Mouse (Mus musculus) heart, postnatal 0 days (tissue): ENCODE results near the gene Arhgap33. TPM values are rescaled to one million over a fixed set of nuclear protein-coding genes. Genes with fewer than 3 reads are reported as not detected.

Experiments used
- ATAC-seq: fragments of 200-750 bp; cut with Nextera tagmentation; 2 replicates; pipeline ENCODE4 v1.8.0; 2017; ENCODE audit warnings: low read depth, moderate number of reproducible peaks, moderate library complexity; ENCODE audit not compliant: insufficient read depth
- DNase-seq: peaks from one replicate; pipeline ENCODE4 v3.0.0-alpha.2; 2016; ENCODE audit warnings: low spot score
- H3K27ac ChIP-seq: fragments of 300-500 bp; sonication (generic); 2 replicates; pipeline ENCODE4 v1.5.1; 2014; ENCODE audit warnings: low read depth, mild to moderate bottlenecking
- H3K27me3 ChIP-seq: fragments of 300-500 bp; sonication (generic); 2 replicates; pipeline ENCODE4 v1.6.1; 2014; ENCODE audit warnings: low read length, mixed read lengths; ENCODE audit not compliant: control insufficient read depth, insufficient read depth
- H3K36me3 ChIP-seq: fragments of 300-500 bp; sonication (generic); replicated peaks from 2 replicates; pipeline ENCODE4 v1.6.1; 2014; ENCODE audit warnings: low read length, mixed read lengths; ENCODE audit not compliant: control insufficient read depth, insufficient read depth
- H3K4me1 ChIP-seq: fragments of 300-500 bp; sonication (generic); 2 replicates; pipeline ENCODE4 v1.6.1; 2014; ENCODE audit warnings: antibody characterized with exemption; ENCODE audit not compliant: control insufficient read depth, insufficient read depth
- H3K4me2 ChIP-seq: fragments of 300-500 bp; sonication (generic); 2 replicates; pipeline ENCODE4 v1.6.1; 2014; ENCODE audit warnings: low read depth, mild to moderate bottlenecking, low read length, moderate library complexity
- H3K4me3 ChIP-seq: fragments of 300-500 bp; sonication (generic); 2 replicates; pipeline ENCODE4 v1.5.1; 2014; ENCODE audit warnings: low read depth, low read length
- H3K9ac ChIP-seq: fragments of 300-500 bp; sonication (generic); replicated peaks from 2 replicates; pipeline ENCODE4 v1.6.1; 2014; ENCODE audit warnings: low read depth, low read length, mixed read lengths
- H3K9me3 ChIP-seq: fragments of 300-500 bp; sonication (generic); replicated peaks from 2 replicates; pipeline ENCODE4 v1.6.1; 2016; ENCODE audit warnings: low read length; ENCODE audit not compliant: control insufficient read depth
- CTCF ChIP-seq: IDR thresholded peaks from 2 replicates; pipeline ENCODE4 v1.5.1; 2016; ENCODE audit warnings: antibody characterized with exemption, control low read depth, low read depth
- EP300 ChIP-seq: IDR thresholded peaks from 2 replicates; pipeline ENCODE4 v1.6.1; 2016; ENCODE audit warnings: antibody characterized with exemption, low read depth
- WGBS: fragments of 180-500 bp; shearing (Covaris S2); extraction: QIAGEN DNeasy Blood & Tissue Kit; methylation state at CpG from one replicate; pipeline ENCODE4 v1.1.7; 2014; 5-methylcytosine and 5-hydroxymethylcytosine counted together
- polyA plus RNA-seq: library from polyadenylated mRNA; unstranded; fragments of >200 nt; fragmentation: Nextera tagmentation; extraction: Ambion mirVana; gene quantifications from 2 replicates; pipeline ENCODE4 v1.2.1, GENCODE M21; 2015
- total RNA-seq: library from RNA; depleted of rRNA; stranded (reverse); fragments of >200 nt; gene quantifications from 2 replicates; pipeline ENCODE4 v1.2.3, GENCODE M21; 2014; ENCODE audit warnings: low replicate concordance; rRNA removed

The Arhgap33 gene
- total RNA-seq = 0.31 and 4.3 TPM in 2 replicates
- polyA plus RNA-seq = 0.80 and 1.0 TPM in 2 replicates

DNA sequence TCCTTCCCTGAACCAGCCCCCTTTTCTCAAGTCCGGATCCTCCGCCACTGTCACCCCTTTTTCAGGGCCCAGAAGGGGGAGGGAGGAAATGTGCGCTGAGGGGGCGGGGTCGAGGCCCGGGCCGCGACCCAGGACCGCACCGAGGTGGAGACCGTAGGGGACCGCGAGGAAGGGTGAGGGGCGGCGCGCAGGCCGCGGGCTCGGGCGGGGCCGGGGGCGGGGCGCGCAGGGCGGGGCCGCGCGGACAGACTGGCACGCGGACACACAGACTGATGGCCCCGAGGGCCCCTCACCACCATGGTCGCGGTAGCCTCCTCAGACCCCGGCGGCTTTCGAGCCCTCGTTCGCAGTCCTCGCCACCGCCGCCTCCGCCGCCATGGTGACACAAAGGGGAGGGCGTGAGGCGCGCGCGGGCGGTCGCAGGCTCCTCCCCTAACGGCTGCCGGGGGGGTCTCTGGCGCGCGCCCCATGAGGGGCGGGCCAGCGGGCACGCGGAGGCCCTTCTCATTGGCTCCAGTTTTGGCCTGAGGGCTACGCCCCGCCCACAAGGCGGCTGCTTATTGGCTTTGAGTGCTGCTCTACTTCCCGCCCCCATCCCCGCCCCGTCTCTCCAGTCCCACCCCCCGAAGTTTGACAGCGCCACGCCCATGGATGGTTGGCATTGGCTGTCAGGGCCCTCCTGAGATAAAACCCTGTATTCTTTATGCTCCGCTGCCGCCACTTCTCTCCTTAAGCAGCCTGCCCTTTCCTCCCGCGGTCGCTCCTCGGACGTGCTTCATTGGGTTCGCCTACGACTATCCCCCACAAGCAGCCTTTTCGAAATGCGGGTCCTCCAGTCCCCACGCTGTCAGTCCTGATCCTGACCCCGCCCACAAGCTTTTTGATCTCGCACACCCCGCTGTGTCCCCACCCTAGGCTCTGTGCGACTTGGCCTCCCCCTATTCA lies at the start of gene Arhgap33:
Gene Arhgap33, minus strand, starts transcription at position 428 of the 945 bp plus-strand sequence.
- peak; percentile 94 for DNase-seq
- TF ChIP-seq EP300 = no peak
- no peak for TF ChIP-seq CTCF
- H3K9me3 ChIP-seq = no peaks in the 10 kb centered on the region
- peak within 1 kb of the TSS; percentile 86 for H3K4me2 ChIP-seq
- H3K9ac ChIP-seq = peak within 1 kb of the TSS; percentile 60
- peaks cover 21% of the 10 kb centered on the region for H3K4me1 ChIP-seq
- WGBS = under 1% methylated on average over 68 of the region's 84 CpGs
- peak within 1 kb of the TSS; percentile 58 for H3K4me3 ChIP-seq
- H3K27ac ChIP-seq = no peak within 1 kb of the TSS
- peaks cover 16% of the 10 kb centered on the region for H3K36me3 ChIP-seq
- H3K27me3 ChIP-seq = no peaks in the 10 kb centered on the region
- ATAC-seq = peak; percentile 96

DNA sequence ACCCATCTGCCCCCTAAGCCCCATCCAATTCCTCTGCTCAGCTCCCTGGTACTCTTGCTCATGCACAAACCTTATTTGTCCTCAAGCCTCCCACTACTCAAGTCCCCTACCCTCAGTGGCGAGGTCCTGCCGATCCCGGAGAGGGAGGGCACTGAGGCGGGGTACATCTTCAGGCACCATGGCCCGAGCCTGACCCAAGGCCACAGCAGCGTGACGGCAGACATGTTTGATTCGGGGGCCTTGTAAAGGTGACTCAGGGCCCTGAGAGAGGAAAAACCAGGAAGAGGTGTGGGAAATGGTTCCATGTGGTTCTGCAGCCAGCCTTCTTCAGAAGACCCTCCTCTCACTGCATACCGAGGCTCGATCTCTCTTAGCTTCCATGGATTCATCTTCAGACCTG lies 49.5 kb upstream of the Arhgap33 start:
- Histone ChIP-seq H3K27me3 (no peaks in the 10 kb centered on the region), H3K36me3 (peaks cover 65% of the 10 kb centered on the region), H3K9me3 (no peaks in the 10 kb centered on the region), H3K27ac (no peak overlapping the region), H3K9ac (no peak overlapping the region), H3K4me3 (no peak overlapping the region), H3K4me2 (no peak overlapping the region), H3K4me1 (peaks cover 11% of the 10 kb centered on the region)
- DNase-seq (no peak), ATAC-seq (no peak)
- TF ChIP-seq EP300 (no peak), CTCF (no peak)
- WGBS = 92% methylated on average over 10 of the region's 10 CpGs

DNA sequence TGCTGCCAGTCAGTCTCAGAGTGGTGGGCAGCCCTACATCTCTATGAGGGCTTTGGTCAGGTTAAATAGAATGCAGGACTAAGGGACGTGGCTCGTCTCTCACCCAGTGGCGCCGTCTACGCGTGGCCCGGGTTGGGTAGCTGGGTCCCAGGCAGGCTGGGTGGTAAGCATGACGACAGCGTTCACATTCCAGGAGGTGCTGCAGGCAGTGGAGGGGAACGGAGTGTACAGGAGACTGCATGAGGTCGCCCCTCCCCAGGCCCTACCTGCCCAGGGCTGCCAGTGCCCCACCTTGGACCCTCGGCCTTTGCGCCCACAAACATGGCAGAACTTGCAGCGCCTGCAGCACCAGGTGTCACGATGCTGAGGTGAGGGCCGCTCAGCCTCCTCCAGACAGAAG lies 46.7 kb upstream of the Arhgap33 start:
- no peak for DNase-seq
- H3K4me2 ChIP-seq = no peak overlapping the region
- no peak overlapping the region for H3K4me3 ChIP-seq
- H3K36me3 ChIP-seq = peaks cover 93% of the 10 kb centered on the region
- TF ChIP-seq CTCF (no peak), EP300 (no peak)
- no peaks in the 10 kb centered on the region for H3K9me3 ChIP-seq
- 93% methylated on average over 16 of the region's 16 CpGs for WGBS
- no peak overlapping the region for H3K27ac ChIP-seq
- H3K9ac ChIP-seq = no peak overlapping the region
- H3K27me3 ChIP-seq = no peaks in the 10 kb centered on the region
- H3K4me1 ChIP-seq = no peaks in the 10 kb centered on the region
- ATAC-seq = no peak

DNA sequence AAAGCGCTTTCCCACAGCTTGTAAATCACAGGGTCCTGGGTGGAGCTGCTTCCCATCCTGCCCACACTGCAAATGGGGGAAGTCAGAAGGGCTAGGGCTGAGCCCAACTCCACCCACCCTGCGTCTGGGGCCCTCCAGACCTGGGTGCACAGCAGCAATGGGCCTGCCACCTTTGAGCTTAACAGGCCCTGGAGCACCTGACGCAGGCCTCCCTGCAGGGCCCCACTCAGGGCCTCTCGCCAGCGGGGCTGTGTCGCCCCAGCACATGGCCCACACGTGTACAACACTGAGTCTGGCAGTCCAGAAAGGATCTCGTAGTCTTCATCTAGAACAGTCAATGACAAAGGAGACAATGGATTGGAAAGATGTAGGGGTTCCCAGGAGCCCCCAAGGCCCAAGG lies 45.1 kb upstream of the Arhgap33 start:
- TF ChIP-seq CTCF = no peak
- no peak for TF ChIP-seq EP300
- H3K27me3 ChIP-seq = no peaks in the 10 kb centered on the region
- ATAC-seq (no peak), DNase-seq (no peak)
- no peak overlapping the region for H3K4me3 ChIP-seq
- no peaks in the 10 kb centered on the region for H3K9me3 ChIP-seq
- H3K36me3 ChIP-seq = peaks cover 98% of the 10 kb centered on the region
- H3K4me1 ChIP-seq = no peaks in the 10 kb centered on the region
- whole genome bisulfite sequencing = 91% methylated on average over 8 of the region's 8 CpGs
- no peak overlapping the region for H3K9ac ChIP-seq
- no peak overlapping the region for H3K4me2 ChIP-seq
- H3K27ac ChIP-seq = no peak overlapping the region

DNA sequence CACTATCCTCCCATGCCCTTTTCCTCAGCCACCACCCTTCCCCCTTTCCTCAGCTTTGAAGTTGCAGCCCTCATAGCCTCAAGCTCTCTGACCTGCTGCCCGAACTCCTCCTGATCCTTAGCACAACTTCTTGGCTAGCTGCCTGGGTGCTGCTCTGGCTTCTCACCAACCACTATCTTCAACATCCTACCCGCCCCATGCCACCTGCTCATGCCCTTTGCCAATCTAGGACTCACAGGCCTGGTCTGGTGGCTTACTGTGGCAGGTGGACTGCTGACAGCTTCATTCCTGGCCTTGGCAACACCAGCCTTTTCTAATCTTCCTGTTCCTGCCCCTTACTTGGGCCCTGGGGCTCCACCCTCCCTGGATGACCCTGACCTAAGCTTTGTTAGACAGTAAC lies 38.1 kb upstream of the Arhgap33 start:
- H3K36me3 ChIP-seq = peaks cover 96% of the 10 kb centered on the region

More for the DNA sequence above, 38.1 kb upstream of the Arhgap33 start:
- Histone ChIP-seq H3K4me1 (no peaks in the 10 kb centered on the region), H3K9ac (no peak overlapping the region), H3K27ac (peak overlapping the region; percentile 17), H3K27me3 (no peaks in the 10 kb centered on the region), H3K4me2 (no peak overlapping the region), H3K9me3 (no peaks in the 10 kb centered on the region), H3K4me3 (no peak overlapping the region)
- TF ChIP-seq CTCF (no peak), EP300 (0 out of 2 replicates have a peak, but pooled peaks have one; percentile 30)
- 28% methylated on average over 2 of the region's 2 CpGs for WGBS
- peak; percentile 73 for ATAC-seq
- peak; percentile 66 for DNase-seq
